Comparison of ENCODE assay signal across 10 mouse cellular contexts in the genomic region with DNA sequence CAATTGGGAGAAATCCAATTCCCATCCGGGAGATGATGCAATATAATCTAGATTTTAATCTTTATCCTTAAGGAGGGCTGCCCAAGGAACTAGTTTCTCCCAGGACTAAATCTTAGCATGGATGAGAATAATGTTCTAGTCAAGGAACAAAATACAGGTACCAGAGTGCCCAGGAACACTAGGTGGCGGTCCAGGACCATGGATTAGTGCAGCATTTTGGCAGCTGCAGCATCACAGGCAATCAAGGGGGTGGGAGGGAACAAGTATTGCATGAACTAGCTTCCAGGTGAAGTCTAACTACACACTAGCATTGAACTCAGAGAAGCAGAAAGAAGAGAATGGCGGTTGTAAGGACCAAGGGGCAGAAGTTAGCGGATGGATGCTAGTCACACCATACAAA. TPM values are rescaled to one million over a fixed set of nuclear protein-coding genes. Genes with fewer than 3 reads are reported as not detected.
DNase-seq lines count a peak whose midpoint lies in the region; TF ChIP-seq lines count a peak whose summit lies in the region.
"Had no signal": no experiment of that assay in that cellular context is flagged by ENCODE, and none has a peak within 500 bp of the region (broad histone marks: within the 10 kb centered on the region; RNA-seq: fewer than 3 reads in every experiment).

No protein-coding gene starts in this region.

- peak; percentile 47 for TF ChIP-seq CTCF in left cerebral cortex, adult 2 months (IDR thresholded peaks at IDR 0.05)

- peak; percentile 2 for DNase-seq in adrenal gland, postnatal 25 days
- no peak for DNase-seq in adrenal gland, postnatal 4 days (ENCODE audit: low spot score in 2 of 2)
- peak; percentile 18 to 24 for DNase-seq in left cerebral cortex, adult 2 months (ENCODE audit: extremely low spot score in 1 of 2, low spot score in 2 of 2)
- no peak for DNase-seq in left cerebral cortex, adult 11 months (ENCODE audit: low spot score)
- peak; percentile 33 to 51 for DNase-seq in cerebellum, postnatal 14 days
- DNase-seq in kidney, postnatal 36 days: peak; percentile 13 to 61
- peak; percentile 3 for DNase-seq in naive thymus-derived CD4-positive, alpha-beta T cell, adult 2 months (ENCODE audit: low read depth)
- DNase-seq in spleen, postnatal 14 days (ENCODE audit: low spot score in 2 of 2): no peak

- intact Hi-C loops in left cerebral cortex, adult 2 months (cut with DNase I): loop anchor here (10.0 kb wide), 2 partner anchors 298 to 578 kb away; no protein-coding TSS in a partner anchor

- H3K27ac ChIP-seq in left cerebral cortex, adult 2 months: no peak overlapping the region
- H3K27ac ChIP-seq: heart, embryonic 13.5 days; midbrain, embryonic 12.5 days had no signal

- H3K4me3 ChIP-seq in left cerebral cortex, adult 2 months: no peak overlapping the region
- H3K4me3 ChIP-seq: heart, embryonic 13.5 days; midbrain, embryonic 12.5 days had no signal

RNA-seq across cellular contexts. Expression of a gene that starts 12.2 kb away (rescaled TPM):
- not detected in 2 replicates for total RNA-seq in adrenal gland, postnatal 25 days (2021)
- under 1 TPM in 1 of 2 experiments, not detected in 1; 0.28 TPM for total RNA-seq in adrenal gland, postnatal 4 days (2021)
- not detected for total RNA-seq in left cerebral cortex, adult 2 months (2021)

RNA-seq across cellular contexts. Expression of a gene that starts 12.6 kb away (rescaled TPM):
- not detected in 2 replicates for total RNA-seq in adrenal gland, postnatal 25 days (2021)
- total RNA-seq in adrenal gland, postnatal 4 days (2021): not detected
- not detected for total RNA-seq in left cerebral cortex, adult 2 months (2021)

Comparison
In these comparisons a context has a peak if more than half of its experiments do, and no peak if none do; other contexts are left out.
1. DNase-seq: peak in adrenal gland, postnatal 25 days (single experiment), left cerebral cortex, adult 2 months (2 of 2), cerebellum, postnatal 14 days (2 of 2), kidney, postnatal 36 days (2 of 2) and naive thymus-derived CD4-positive, alpha-beta T cell, adult 2 months (single experiment); none in adrenal gland, postnatal 4 days (0 of 2), left cerebral cortex, adult 11 months (single experiment) and spleen, postnatal 14 days (0 of 2).